Mouse (Mus musculus) yolk sac, embryonic 10.5 days (tissue): ENCODE data around the gene Slc25a20.
"Not testable (repeated sequence)": the region's sequence is repeated elsewhere in the genome, so short reads cannot be mapped to it uniquely, and the experiment has no call there.

Experiments used
- DNase-seq: peaks from one replicate; pipeline ENCODE4 v3.0.0-alpha.2; 2017; ENCODE audit warnings: low spot score

Slc25a20 gene

DNA sequence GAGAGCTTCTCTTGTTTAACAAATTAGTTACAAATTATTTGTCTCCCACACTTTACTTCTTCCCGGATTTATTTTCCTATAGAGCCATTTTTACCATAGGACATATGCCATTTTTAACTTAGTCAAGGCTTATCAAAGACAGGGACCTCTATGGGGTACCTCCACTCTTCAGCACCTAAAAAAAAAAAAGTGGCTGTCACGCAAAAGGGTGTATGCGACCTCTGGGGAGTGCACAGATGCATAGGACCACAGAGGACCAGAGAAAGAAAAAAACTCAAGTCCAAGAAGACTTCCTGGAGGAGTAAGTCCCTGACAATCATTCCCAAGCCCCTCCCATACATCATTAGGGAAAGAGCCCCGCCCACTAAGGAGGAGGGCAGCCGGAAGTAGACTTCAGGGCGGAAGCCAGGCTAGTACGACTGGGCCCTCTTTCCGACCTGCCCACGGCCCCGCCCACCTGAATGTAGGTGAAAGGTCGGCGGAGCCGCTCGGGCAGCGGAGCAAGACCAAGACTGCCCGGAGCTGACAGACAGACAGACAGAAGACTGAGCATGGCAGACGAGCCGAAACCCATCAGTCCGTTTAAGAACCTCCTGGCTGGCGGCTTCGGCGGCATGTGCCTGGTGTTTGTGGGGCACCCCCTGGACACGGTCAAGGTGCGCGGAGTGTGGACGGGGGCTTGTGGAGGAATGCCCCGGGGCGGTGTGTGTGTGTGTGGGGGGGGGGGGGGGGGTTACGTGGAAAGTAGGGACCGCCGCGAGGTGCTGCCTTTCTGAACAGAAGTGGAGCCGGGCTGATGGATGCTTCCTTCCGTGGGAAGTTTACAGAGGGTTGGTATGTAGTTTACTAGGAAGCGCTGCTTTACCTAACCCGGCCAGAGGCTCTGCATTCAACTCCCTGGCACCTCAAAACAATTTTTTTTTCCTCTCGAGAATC is at the start of gene Slc25a20:
Gene Slc25a20 (plus strand): TSS at position 412 of the 936 bp plus-strand sequence.
- DNase-seq = peak; percentile 90

DNA sequence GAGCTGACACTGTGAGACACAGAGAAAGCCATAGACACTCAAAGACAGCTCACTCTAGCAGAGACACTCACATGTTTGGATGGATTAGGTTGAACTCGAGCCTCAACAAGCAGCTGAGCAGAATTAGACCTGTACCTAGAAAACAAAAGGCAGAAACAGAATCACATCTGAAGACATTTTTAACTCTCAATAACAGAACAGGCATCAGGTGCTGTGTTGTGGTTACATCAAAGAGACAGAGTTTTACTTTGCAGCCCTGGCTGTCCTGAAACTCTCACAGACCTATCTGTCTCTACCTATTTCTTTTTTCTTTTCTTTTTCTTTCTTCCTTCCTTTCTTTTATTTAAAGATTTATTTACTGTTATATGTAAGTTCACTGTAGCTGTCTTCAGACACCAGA is 44.6 kb upstream of the Slc25a20 start:
- DNase-seq = no peak

DNA sequence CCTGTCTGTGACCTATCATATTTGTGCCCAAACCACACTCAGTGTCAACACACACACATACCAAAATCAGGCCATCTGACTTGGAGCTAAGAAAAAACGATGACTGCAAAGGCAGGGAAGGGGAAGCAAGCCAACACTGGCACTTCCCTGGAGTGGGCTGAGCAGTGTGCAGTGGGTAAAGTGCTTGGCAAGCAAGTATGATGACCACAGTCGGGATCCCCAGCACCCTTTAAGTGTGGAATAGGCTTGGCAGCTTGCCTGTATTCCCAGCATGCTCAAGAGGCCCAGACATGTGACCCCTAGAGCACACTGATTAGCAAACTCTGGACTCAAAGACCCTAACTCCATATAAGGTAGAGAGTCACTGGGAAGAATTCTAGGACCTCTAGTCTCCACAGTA is 35.4 kb upstream of the Slc25a20 start:
- no peak for DNase-seq

DNA sequence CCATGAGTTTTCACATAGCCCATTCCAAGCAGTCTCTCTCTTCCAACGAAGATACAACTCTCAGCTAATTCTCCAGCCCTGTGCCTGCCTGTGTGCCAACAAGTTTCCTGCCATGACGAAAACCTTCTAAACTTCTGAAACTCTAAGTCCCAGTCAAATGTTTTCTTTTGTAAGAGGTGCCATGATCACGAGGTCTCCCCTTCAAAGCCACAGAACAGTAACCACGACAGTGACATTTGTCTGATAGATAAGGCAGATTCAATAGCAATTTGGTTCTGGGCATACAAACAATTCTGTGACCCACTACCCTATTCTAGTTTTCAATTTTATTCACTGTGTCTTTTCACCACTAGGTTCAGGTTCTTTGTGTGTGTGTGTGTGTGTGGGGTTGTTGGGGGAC is 33.7 kb upstream of the Slc25a20 start:
- no peak for DNase-seq

DNA sequence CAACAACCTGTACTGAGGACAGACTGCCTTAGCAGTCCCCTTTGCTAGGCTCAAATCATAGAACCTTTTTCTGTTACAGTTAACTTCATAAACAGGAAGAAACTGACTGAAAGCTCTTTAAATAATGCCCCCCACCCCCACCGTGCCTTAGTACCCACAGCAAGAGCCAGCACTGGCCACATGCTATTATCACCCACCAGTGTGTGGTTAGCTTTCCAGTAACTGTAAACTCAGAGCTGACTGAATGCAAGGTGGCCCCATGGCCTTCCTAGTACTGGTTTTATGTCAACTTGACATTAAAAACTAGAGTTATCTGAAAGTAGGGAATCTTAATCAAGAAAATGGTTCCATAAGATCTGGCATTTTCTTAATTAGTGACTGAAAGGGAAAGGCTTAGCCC is 31.2 kb upstream of the Slc25a20 start:
- no peak for DNase-seq

DNA sequence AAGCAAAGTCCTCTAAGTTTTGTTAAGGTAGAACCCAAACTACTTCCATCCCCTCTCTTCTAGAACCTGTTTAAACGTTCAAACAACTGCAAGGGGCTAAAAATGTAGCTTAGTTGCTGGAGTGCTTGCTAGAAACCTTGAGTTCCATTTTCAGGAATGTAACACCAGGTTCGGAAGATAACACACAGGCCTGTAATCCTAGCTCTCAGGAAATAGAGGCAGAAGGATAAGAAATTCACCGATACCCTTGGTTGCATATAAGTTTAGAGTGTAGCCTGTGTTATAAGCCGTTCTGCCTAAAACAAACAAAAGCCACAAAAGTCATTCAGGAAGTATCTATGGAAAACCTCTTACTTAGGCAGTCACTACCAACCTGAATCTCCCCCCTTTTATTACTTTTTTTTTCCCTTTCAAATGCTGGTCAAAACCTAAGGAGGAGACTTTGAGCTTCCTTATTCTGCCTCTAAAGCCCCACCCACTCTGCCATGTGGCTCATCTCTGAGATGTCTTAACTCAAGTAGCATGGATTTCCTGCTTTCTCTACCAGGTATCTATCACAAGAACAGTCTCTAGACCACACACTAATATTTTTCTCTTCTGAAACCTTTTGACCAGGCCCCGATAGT is 30.1 kb upstream of the Slc25a20 start:
- DNase-seq = no peak

DNA sequence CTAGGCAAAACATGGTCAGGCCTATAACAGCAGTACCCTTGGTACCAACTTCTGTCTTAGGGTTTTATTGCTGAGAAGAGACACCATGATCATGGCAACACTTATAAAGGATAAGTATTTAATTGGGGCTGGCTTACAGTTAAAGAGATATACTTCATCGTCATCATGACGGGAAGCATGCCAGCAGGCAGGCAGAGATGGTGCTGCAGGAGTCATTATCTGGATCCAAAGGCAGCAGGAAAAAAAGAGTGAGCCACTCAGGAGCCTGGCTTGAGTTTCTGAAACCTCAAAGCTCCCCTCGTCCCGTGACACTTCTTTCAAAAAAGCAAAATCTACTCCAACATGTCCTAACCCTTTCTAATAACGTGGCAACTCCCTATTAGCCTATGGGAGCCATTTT is 29.5 kb upstream of the Slc25a20 start:
- no peak for DNase-seq

DNA sequence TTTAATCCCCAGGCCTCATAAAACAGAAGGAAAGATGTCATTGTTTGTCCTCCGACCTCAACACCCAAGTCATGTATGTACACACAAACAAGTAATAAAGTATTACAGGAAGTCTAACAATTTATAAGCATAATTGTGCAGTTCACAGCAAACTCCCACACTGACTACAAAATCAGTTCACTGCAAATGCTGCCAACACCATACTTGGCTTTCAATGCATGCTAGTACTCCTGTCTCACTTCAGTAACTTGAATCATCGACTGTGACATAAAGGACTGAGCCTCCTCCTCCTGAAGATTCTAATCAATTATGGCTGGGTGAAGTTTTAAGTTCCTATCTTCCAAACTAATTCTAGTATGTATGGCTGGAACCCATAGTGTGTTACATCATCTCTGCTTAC is 28.0 kb upstream of the Slc25a20 start:
- DNase-seq = no peak

DNA sequence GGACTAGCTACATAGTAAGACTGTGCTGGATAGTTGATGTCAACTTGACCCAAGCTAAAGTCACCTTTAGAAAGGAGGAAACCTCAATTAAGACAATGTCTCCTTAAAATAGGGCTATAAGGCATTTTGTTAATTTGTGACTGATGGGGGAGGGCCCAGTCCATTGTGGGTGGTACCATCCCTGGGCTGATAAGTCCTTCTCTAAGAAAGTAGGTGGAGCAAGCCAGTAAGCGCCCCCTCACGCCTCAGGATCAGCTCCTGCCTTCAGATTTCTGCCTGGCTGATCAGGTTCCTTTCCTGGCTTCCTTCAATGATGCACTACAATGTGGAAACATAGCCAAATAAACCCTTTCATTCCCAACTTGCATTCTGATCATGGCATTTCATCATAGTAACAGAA is 26.5 kb upstream of the Slc25a20 start:
- DNase-seq = no peak

DNA sequence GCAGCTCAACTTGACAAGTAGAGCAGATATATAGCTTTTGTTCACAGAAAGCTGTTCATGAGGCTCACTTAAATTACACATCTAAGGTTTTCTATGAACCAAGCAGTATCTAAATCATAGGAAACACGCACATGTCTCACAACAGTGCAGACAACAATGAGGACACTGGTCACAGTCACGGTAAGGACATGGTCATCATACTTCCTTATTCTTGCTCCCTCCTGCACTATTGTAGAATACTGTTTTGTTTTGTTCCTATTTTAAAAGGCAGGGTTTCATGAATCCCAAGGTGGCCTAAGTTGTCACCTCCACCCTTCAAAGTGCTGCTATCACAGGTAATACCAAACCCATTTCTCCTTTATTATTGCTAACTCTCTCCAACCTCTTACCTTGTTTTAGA is 22.1 kb upstream of the Slc25a20 start:
- DNase-seq = no peak

DNA sequence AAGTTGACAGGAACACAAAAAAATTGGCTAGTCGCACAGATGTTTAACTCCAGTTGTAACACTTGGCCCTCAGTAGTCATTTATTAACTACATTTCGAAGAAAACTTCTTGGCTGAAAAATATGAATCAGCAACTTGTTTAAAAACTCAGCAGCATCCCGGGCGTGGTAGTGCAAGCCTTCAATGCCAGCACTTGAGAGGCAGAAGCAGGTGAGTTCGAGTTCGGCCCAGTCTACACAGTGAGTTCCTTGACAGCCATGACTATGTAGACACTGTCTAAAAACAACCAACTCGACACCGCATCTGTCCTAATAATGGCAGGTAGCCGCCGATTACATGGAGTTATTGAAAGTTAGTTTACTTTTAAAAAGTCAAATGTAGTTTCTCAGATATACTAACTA is 13.7 kb upstream of the Slc25a20 start:
- DNase-seq = peak; percentile 65

DNA sequence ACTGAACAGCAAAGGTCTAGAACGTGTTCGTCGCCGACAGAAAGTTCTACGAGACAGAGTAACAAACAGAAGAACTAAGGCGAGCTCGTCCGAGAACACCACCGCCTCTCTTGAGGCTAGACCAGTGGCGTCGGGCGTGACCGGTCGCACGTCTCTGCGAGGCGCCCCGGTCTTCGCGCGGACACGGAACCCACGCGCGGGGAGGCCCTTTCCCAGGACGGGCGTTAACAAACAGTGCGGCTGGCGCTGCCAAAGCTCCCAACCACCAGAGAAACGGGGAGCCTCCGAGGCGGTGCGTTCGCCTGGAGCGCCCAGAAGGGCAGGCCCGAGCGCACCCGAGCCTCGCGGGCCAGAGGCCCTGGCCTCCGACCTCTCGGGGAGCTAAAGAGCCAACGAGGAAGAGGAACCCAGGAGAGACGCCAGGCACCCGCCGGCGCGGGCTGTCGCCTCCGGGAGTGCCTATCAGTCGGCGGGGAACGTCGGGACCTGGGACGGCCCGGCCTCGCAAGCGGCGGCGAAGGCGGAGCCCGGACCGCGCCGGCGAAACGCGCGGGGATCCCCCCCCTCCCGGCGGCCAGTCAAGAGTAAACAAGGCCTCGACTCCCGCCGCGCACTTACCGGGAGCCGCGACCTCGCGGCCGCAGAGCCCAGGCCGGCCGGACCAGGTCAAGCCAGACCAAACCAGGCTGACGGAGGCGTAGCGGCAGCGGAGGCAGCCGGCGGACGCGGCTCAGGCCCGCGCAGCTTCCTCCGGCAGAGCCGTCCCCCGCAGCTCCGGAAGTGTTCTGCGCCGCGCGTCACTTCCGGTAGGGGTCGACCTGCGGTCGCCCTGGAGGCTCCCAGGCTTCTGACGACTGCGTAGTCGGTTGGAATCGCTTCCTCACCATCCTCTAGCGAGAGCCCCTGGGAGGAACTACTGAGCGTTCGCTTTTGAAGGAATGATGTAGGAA is 13.0 kb upstream of the Slc25a20 start, which contains the start of gene Arih2:
Gene Arih2 (minus strand): TSS at position 776 of the 950 bp plus-strand sequence.
- DNase-seq = peak; percentile 91

DNA sequence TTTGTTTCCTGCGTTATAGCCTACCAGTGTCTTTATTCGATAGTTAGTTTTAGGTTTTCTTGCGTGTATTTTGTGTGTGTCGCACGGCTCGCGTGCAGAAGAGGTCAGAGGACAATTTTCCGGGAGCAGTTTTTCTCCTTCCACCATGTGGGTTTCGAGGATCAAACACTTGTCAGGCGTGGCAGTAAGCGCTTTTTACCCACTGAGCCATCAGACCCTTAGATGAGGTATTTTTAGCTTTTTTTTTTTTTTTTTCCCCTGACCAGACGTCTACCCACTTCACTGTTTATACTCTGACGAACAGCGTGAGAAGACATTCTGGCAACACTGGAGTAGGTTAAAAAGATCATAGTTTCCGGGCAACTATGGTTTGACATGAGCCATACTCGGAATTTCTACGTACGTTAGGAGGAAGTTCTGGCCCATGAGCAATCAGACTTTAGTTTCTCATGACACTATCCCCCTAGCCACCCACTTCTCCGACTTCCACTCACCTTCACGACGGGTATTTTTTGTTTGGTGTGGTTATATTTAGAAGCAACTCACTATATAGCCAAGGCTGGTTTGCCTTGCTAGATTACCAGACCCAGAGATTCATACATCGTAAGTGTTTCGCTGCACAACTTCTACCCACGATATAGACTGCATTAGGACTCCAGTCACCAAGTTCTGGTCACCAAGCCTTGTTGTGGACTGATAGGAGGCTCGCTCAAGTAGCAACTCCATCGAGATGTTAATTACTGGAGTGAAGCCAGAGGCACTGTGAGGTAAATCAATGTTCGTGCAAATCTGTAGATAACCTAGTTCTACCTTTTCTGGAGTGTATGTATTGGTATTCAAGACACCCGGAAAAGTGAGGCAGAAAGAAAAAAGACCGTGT is 12.1 kb upstream of the Slc25a20 start:
- DNase-seq = peak; percentile 12

DNA sequence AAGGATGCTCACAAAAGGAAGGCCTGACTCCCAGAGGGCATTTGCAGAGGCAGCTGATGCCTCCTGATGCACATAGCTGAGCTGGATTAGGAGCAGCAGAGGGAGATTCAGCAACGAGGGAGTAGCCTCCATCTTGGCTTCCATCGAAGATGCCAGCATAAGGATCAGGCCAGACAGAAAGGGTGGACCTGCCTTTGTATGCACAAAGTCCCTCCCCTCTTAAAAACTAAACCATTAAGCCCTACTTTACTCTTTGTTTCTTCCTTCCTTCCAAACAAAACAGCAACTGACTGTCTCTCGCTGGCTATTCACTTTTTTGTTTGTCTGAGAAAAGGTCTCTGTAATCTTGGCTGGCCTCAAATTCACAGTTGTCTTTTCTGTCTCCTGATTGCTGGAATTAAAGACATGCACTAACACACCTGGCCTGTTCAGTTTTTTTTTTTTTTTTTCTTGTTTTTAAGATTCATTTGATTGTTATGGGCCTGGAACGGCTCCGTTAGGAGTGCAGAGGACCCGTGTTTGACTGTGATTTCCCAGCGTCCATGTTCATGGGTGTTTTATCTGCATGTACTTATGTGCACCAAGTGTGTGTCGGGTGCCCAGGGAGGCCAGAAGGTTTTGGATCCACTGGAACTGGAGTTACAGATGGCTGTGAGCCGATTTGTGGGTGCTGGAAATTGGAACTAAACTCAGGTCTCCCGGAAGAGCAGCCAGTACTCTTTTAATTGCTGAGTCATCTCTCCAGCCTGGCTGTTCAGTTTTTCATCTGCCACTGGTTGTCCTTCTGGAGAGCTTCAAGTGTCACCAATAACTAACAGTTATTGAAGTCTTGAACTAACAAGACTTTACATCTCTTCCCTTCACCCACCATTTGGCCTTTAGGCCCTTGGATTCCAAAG is 7.1 kb upstream of the Slc25a20 start:
- no peak for DNase-seq

DNA sequence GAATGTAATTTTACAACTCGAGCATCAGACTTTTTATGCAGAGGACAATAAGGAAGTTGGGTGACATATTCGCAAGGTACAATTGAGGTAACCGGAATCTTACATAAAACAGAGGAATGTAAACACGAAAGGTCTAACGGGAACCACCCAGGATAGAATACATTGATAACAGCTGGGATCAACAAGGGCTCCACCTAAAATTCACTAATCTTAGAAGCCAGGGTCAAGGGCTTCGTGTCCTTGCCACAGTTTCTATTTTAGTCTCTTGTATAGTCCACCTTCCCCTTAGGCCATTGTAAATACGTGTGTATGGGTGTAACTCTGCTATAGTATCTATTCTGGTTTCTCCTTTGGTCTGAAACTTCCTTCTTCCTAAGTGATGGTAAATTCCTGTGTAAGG is 6.0 kb upstream of the Slc25a20 start:
- not testable (repeated sequence) for DNase-seq

DNA sequence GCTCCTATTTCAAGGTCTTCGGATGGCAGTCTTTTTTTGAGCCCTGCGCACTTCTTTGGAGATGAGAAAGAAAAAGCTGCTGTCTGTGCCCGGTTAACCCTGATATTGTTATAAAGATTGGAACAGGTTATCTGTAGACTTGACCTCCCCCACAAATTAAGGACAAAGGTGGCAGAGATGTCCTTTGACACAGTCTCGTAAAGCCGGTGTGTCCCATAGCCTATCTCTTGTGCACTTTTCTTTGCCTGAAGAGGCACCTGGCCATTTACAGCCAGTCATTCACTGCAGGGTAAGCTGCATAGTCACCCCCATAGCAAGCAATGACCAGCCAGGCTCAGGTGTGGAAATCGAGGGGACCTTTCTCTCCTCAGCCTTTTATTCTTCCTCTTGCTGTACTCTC is 772 bp downstream of the Slc25a20 start:
- DNase-seq = no peak

DNA sequence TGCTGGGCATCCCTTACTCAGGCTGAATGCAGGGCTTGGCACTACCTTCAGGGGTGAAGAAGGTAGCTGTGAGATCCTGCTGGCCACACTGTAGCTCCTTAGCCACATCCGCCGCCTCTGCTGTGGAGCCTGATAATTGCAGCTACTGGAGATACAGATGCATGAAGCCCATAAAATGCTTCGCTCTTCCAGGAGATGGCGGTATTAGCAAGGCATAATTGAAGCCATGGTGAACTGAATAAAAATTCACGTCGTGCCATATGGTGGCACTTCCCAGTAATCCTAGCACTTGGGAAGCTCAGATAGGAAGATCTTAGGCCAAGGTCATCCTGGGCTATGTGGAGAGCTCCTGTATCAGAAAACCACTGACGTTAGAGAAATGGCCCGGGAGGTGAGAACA is 8.0 kb downstream of the Slc25a20 start:
- DNase-seq = no peak

DNA sequence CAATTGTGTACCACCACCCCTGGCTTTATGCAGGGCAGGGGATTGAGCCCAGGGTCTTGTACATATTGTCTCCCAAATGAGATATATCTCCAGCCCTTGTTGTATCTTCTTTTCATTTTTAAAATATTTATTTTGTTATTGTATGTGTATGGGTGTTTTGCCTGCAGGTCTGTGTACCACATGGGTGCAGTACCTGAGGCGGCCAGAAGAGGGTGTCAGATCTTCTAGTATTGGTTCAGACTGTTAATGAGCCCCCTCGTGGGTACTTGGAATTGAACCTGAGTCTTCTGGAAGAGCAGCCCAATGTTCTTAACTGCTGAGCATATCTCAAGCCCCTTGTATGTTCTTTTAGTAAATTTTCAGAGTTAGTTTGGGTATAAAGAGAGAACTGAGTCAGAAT is 11.3 kb downstream of the Slc25a20 start:
- no peak for DNase-seq

DNA sequence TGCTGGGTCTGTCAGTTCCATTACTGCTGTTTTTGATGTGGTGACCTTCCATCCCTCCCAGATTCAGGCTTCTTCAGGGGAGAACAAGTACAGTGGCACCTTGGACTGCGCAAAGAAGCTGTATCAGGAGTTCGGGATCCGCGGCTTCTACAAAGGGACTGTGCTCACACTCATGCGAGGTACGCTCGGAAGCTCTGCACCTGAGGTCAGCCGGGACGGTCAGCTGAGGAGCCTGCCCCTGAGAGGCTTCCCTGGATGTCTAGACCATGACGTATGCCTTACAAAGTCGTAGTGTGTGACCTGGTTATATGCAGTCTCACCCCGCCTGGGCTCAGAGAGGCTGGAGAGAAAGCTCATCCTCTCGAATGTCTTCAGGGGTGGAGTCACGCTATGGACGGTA is 18.1 kb downstream of the Slc25a20 start:
- no peak for DNase-seq

DNA sequence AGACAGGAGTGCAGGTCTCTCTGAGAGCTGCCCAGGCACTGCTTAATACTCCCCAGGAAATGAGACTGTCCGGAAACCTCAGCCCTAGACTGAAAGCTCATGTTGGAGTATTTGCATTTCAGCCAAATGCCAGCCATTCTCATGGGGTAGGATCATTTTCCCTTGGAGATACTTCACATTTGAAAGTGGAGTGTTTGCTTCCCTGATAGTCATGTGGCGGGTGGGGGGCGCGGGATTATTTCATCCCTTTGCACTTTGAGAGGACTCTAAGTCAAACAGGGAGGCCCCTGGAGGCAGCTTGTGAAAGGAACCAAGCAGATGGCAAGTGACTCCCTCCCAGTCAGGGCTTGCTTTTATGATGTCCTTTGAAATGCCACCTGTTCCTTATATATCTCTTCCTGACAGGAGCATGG is 24.6 kb downstream of the Slc25a20 start:
- no peak for DNase-seq
